Mouse (Mus musculus) left cerebral cortex, adult 9 months (tissue): Measurements from ENCODE around the gene Zfr.
"Not testable (repeated sequence)": the region's sequence is repeated elsewhere in the genome, so short reads cannot be mapped to it uniquely, and the experiment has no call there.

ENCODE experiments used
- DNase-seq, 2 experiments: peaks; one replicate each; pipeline ENCODE4 v3.0.0; 2022; ENCODE audit warnings: low spot score in 2 of 2

Gene Zfr

DNA sequence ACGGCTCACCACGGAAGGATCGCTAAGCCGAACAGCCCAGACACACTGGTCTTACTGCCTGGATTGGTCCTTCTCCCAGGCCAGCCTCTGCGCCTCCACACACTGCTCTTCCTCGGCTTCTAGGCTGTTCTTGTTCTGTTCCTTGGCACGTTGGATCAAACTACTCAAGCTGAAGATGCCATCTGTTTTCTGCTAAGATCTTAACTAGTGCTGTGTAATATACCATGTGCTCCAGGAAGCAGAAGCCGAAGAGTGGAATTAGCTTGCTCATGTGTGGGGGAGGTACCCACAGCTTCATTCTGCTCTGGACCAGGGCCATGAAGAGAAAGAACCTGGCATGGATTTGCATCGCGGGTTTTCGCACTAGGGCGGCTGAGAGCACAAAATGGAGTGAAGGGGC lies 11.2 kb upstream of the Zfr start:
- peak; percentile 71 to 85 for DNase-seq

DNA sequence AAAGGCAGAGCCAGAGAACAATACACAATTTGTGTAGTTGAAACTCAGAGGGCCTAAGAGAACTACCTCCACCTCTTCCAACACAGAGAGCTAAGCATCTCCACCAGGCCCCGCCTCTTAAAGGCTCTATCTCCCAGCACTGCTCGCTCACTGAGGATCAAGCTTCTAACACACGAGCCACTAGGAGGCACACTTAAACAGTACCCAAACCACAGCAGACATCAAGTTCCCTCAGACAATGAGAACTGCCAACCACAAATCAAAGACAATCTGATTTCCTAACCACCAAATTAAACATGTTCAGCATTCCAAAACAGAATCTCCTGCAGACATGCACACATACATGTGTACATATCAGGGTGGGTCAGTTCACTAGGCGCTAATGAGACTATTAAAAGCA lies 9.4 kb upstream of the Zfr start:
- no peak for DNase-seq

DNA sequence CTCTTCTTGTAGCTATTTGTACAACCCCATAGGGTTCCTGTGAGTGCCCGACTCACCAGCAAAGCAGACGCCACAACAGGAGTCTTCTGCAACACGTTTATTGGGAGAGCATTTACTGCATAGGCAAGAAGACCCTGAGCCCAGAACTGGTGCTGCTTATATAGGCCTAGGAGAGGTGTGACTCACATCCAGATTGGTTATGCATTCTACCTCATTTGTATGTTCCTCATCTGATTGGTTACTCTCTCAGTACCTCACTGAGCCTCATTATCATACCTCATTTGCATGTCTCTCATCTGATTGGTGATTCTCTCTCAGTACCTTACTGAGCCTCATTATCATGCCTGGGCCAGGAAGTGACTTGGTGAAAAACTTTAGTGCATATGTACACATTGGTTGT lies 8.7 kb upstream of the Zfr start:
- not testable (repeated sequence) for DNase-seq

DNA sequence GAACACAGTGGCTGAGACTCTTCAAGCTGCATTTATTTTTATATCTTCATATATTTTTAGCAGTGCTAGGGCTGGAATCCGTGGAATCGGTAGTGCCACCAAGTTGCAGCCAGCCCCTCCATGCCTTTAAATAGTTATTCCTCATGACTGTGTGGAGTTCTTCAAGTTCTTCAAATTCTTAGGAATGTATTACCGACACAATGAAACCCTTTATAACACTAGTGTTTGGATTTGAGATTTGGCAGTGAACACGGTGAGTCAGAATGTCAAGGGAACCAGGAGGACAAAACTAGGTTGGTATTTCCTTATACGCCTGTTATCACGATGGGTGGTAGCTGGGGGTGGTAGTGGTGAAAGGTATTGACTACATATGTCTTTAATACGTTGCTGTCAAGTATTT lies 6.4 kb upstream of the Zfr start:
- DNase-seq = no peak

DNA sequence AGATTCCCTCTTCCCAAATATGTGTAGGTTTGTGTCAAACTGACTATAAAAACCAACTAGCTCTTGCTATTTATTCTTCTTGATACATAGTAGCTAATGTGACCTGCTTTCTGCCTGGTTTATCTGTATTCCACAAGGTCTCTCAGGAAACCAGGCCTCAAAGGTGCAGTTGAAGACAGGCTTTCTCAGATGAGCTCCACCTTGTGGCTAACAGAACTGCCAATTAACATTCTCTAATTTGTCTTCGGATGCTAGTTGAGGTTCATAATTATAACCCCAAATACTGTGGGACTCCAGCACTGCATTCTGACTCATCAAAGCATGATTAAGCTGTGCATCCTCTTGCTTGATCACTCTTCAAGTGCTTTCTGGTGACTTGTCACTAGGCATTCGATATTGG lies 4.2 kb upstream of the Zfr start:
- peak in 1 of 2 experiments; percentile 50 for DNase-seq

DNA sequence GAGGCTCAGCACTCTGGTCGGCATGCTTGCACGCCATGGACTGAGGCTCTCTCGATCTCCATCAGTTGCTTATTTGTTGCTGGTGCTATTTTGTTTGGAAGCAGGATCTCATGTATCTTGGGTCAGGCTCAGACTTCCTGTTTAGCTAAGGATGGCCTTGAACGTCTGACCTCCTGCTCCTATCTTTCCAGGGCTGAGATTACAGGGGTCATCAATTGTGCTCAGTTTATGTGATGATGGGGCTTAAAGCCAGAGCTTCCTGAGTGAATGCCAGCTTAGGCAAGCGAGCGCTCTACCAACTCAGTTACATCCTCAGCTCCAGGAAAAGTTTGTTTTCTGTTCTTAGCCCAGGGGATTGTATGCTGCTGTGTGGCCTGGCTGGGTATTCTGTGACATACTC lies 3.1 kb upstream of the Zfr start:
- no peak for DNase-seq

DNA sequence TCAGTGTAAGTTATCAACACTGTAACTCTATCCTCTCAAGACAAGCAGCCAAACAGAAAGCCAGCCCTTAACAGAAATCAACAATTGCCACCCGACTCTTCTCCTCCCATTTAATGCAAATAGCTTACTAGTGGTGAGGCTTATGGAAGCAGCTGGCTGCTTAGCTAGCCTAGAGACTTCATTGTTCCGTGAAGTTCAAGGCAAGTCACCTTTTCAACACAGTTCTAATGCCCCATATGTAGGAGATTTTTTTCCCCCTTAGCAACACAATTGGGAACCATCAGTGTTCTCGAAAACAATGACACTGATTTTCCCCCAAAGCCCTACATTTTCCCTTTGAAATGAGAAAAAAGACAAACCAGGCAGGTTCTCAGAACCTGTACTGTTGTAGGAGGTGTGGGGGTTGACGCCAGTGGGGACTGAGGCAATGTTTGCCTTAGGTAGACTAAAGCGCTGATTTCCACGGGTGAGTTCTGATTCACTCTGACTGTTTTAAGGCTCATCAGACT lies 1.9 kb upstream of the Zfr start:
- no peak for DNase-seq

DNA sequence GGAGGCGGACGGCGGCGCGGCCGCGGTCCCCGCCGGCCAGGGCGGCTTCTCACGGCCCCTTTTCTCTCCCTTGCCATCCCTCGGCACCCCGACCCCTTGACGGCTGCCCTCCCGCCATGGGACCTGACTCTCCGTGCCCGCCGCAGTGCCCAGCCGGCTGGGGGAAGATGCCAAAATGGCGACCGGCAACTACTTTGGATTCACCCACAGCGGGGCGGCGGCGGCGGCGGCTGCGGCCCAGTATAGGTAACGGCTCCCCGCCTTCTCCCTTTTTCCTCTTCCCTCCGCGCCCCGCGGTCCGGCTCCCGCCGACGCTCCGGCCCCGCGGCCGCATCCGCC lies 431 bp downstream of the Zfr start:
- no peak for DNase-seq

DNA sequence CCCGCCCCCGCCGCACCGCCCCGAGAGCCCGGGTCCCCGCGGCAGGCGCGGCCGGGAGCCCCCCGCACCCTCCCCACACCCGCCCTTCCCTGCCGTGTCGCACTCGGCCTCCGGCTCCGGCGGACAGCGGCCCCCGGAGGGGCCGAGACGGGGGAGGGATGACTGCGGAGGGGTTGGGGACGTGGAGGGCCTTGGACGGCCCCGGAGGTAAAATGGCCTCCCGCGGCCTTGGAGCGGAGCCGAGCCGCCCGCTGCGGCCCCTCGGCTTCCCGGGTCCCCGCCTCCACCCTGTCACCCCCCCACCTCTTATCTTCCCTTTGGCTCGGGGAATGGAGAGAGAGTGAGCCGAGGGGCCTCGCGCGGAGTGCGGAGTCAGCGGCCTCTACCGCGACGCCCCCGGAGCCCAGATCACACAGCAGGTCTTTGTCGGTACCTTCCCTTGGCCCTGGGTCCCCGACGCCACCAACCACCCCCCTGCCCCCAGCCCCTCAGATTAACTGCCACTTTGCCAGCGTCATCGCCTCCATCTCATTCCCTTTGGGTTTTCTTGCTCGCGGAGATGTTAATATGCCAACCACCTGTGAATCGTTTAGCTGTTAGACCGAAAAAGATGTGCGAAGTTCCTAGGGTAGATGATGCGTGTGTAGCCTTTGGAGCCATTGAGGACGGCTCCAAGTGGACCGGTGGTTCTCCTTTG lies 949 bp downstream of the Zfr start:
- DNase-seq = no peak

DNA sequence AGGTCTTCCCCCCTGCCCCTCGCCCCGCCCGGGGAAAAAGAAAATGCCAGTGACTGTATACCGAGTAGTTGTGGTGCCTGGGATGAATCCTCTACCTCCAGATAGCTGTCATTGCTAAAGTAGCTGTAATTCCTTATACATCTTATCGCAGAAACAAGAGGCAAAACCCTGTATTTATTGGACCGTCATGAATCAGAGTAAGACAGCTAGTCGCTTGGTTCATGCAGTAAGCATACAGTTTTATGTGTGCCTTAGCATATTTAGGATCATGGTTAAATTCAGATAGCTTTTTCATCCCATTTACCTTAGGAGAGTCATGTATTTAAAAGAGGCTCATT lies 1.5 kb downstream of the Zfr start:
- DNase-seq = no peak

DNA sequence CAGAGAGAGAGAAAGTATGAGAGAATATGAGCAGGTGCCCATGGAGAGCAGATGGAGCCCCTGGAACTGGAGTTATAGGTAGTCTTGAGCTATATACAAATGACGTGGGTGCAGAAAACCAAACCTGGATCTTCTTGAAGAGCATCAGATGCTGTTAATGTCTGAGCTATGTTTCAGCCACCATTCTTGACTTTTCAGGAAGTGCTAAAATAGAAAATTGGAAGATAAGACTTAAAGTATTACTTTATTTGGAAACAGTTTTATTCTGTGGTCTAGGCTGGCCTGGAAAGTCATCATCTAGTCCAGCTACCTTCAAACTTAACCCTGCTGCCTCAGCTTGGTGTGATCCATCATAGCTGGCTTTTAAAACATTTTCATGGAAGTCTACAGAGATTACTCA lies 7.3 kb downstream of the Zfr start:
- DNase-seq = no peak

DNA sequence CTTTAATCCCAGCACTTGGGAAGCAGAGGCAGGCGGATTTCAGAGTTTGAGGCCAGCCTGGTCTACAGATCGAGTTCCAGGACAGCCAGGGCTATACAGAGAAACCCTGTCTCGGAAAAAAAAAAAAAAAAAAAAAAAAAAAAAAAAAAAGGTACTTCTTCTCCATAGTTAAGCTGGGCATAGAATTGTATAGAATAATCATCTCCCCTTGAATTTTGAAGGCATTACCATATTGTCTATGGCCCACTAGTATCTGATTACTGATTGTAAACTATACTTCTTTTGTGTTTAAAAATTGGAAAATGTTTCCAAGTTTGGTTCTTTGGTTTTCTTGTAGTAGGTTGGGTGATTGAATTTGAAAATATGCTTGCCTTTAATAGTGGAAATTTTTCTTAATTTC lies 13.2 kb downstream of the Zfr start:
- DNase-seq = not testable (repeated sequence)

DNA sequence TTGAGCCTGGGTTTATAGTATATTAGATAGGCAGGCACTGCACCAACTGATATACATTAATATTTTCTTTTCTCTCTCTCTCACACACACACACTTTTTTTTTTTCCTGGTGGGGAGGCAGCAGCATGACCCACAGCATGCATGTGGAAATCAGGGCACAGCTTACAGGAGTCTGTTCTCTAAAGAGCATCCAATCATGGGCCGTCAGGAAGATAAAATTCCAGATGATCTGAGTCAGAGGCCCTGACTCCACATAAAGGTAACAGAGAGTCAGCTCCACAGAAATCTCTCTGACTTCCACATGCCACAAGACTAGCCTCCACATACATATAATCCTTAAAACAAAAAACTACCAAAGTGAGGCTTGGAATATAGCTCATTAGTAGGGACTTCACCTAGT lies 16.9 kb downstream of the Zfr start:
- DNase-seq = no peak

DNA sequence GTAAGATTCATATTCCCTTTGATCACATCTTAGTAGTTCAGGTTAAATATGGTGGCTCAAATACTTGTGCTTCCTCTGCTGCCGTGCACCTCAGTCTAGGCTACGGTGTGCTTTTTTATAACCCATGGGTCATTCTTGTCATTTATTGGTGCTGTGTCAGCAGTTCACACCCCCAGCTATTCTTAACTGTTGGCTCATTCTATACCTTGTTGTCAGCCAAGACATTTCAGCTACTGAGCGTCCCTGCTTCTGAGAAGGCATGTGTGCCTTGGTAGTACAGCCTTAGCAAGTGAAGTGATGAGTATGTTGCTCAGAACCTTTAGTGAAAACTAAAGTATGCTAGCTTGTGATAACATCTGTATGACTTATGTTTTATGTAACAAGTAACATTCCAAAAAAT lies 17.7 kb downstream of the Zfr start:
- no peak for DNase-seq

DNA sequence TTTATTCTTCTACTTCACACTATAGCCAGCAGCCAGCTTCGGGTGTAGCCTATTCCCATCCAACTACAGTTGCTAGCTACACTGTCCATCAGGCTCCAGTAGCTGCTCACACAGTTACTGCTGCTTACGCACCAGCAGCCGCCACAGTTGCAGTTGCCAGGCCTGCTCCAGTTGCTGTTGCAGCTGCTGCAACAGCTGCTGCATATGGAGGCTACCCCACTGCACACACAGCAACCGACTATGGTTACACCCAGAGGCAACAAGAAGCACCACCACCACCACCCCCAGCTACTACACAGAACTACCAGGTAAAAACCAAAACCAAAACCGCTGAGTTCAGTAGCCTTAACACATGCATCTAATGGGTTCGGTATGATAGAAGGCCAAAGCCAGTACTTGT lies 18.7 kb downstream of the Zfr start:
- DNase-seq = no peak

DNA sequence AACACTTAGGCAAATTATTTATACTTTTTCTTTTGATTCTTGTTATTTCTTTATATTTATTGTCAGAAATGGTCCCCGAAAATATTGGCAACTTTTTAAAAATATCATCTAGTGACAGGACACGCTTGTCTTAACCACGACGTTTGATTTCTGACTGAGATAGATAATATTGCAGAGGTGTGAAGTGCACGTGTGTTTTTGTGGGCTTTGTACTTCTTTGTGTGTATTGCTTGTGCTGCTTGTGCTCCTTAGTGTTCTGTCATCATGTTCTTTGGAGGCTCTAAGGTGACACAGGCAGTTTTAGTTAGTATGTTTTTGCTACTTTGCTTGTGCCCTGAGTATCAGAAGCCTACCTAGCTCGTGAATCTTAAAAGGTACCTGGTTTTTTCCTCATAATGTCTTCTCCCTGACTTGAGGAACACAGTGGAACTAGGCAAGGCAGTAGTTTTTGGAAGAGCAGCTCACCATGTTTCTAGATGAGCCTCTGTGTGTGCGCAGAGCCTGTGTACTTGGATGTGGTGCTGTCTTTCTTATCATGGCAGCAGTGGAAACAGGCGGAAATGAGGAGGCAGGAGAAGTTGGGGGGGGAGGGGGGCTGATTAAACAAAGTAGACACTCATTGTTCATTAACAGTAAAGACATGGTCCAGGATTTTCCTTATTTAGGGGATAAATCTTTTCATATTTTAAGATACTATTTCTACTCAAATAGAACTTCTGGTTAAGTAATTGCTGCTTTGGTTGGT lies 23.5 kb downstream of the Zfr start:
- DNase-seq = no peak

DNA sequence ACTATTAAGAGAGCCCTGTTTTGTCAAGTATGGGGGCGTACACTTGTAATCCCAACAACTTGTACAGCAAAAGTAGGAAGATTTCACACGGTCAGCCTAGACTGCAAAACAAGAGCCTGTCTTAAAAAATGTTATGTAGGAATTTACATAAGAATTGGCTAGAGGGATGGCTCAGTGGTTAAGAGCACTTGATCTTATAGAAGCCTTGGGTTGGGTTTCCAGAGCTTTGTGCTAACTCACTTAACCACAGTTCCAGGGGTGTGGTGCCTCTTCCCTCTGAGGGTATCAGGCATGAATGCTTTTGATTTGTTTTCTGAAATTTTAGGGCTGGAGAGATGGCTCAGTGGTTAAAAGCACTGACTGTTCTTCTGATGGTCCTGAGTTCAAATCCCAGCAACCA lies 29.8 kb downstream of the Zfr start:
- no peak for DNase-seq

DNA sequence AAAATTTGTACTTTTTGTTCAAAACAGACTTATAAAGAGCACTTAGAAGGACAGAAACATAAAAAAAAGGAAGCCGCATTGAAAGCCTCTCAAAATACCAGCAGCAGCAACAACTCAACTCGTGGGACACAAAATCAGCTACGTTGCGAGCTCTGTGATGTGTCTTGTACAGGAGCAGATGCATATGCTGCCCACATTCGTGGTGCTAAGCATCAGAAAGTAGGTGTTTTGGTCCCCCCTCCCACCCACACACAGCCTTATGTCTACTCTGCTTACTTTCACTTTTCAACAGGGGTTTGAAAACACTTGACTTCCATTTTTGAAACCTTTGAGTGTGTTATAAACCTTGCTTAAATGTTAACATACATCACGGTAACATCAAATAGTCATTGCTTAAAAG lies 31.9 kb downstream of the Zfr start:
- DNase-seq = peak; percentile 39 to 57

DNA sequence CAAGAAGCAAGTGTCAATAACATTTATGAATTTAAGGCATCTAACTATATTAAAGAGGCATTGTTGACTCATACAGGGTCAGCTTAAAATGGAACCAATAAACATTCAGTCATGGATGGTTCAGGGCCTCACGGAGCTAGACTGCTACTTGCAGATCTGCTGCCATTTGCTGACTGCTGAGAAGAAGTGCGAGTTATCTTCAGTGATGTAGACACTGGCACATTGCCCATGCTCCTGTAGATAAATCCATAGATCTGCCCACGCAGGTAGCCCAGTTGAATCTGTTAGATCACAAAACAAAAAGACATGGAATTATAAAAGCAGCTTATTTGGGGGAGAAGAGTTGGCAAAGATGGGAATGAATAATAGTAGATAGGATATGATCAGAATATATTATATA lies 36.1 kb downstream of the Zfr start:
- peak in 1 of 2 experiments; percentile 53 for DNase-seq

DNA sequence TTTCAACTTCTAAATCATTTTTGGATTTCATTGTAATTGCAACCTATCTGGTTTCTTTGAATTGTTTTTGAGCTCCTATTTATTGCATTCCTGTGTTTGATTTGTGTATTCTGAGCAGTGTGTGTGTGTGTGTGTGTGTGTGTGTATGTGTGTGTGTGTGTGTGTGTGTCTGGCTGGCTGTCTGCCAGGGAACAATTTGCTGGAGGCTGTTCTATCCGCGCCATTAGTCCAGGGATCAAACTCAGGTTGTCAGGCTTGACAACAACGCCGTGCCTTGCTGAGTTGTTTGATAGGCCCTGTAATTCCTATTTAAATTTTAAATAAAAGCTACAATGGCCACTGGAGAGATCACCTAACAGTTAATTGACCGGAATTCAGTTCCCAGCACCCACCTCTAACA lies 60.5 kb downstream of the Zfr start:
- DNase-seq = no peak

DNA sequence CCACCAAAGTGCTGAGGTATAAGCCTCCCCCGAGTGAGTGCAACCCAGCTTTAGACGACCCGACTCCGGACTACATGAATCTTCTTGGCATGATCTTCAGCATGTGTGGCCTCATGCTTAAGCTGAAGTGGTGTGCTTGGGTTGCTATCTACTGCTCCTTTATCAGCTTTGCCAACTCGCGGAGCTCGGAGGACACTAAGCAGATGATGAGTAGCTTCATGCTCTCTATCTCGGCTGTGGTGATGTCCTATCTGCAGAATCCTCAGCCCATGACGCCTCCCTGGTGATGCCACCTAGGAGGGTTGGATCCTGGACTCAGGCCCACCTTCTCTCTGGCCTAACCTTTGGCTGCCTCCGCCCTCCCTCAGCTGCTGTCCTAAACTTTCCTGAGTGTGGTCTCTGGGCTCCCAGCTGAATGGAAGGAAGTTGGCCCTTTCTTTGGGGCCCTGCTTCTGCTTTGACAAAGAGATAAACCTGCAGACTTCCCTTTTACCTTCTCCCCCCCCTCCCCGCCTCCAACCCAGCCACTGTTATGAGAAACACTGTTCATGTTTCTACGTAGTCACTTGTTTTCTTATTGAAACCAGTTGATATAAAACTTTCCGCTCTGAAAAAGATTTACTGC lies 63.7 kb downstream of the Zfr start:
- not testable (repeated sequence) for DNase-seq

DNA sequence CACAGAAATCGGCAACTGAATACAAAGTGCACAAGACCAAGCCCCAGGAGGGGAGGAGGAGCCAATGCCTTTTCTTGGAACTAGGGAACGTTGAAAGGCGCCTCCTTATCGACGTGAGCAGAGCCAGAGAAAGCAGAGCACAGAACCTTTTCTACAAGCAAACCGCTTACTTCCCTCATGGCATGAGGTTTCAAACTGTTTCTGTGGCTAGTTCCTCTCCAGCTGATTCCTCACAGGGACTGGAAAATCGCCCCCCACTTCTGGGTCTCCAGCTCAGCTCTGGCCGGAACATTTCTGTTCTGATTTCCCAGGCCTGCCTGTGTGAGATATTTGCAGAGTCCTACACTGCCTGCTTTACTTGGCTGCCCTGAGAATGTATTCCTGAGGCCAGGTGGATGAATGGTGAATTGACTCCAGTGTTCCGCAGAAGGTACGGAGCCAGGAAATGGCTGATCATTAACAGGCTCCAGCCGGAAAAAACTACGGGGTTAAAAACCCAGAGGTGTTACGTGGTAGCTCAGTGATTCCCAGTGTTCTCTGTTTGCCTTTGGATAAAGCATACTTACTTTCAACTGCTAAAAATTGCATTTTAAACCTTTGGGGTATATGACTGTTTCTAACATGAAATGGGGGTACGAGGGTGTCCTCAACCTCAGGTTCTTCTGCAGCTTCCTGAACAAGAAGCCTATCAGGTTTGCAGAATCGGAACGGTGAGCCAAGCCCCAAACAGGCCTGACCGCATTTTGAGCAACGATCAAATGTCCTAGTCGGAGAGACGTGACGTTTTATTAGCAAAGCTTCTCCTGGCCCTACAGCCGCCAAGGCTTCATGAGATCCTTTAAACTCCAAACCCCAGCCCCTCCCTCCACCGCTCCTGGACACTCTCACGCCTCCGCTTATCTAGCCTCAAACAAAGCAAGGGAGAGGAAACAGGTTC lies 76.5 kb downstream of the Zfr start:
- no peak for DNase-seq
